Mouse (Mus musculus) embryonic facial prominence, embryonic 14.5 days (tissue): ENCODE measurements around the gene Megf9. TPM values are rescaled to one million over a fixed set of nuclear protein-coding genes. Genes with fewer than 3 reads are reported as not detected.

Source experiments
- ATAC-seq: fragments of 200-750 bp; cut with Nextera tagmentation; 2 replicates; pipeline ENCODE4 v1.8.0; 2017; ENCODE audit warnings: low read depth, moderate number of reproducible peaks, moderate TSS enrichment
- DNase-seq: peaks from one replicate; pipeline ENCODE4 v3.0.0-alpha.2; 2015; ENCODE audit warnings: low spot score
- H3K27ac ChIP-seq: fragments of 300-500 bp; sonication (generic); replicated peaks from 2 replicates; pipeline ENCODE4 v1.5.1; 2014; ENCODE audit warnings: low read depth, mild to moderate bottlenecking, low read length, moderate library complexity
- H3K27me3 ChIP-seq: fragments of 300-500 bp; sonication (generic); replicated peaks from 2 replicates; pipeline ENCODE4 v1.6.1; 2014; ENCODE audit warnings: low read length; ENCODE audit not compliant: control insufficient read depth, insufficient read depth
- H3K36me3 ChIP-seq: fragments of 300-500 bp; sonication (generic); 2 replicates; pipeline ENCODE4 v1.6.1; 2014; ENCODE audit warnings: low read length, mixed read lengths; ENCODE audit not compliant: control insufficient read depth, insufficient read depth
- H3K4me1 ChIP-seq: fragments of 300-500 bp; sonication (generic); 2 replicates; pipeline ENCODE4 v1.6.1; 2014; ENCODE audit warnings: antibody characterized with exemption, low read length; ENCODE audit not compliant: control insufficient read depth, insufficient read depth
- H3K4me2 ChIP-seq: fragments of 300-500 bp; sonication (generic); 2 replicates; pipeline ENCODE4 v1.6.1; 2014; ENCODE audit warnings: low read depth, mild to moderate bottlenecking, low read length, moderate library complexity, mixed read lengths
- H3K4me3 ChIP-seq: fragments of 300-500 bp; sonication (generic); 2 replicates; pipeline ENCODE4 v1.5.1; 2014; ENCODE audit warnings: low read depth, mild to moderate bottlenecking, low read length
- H3K9ac ChIP-seq: fragments of 300-500 bp; sonication (generic); 2 replicates; pipeline ENCODE4 v1.6.1; 2014; ENCODE audit warnings: low read depth, mild to moderate bottlenecking, low read length, moderate library complexity, mixed read lengths
- H3K9me3 ChIP-seq: fragments of 300-500 bp; sonication (generic); 2 replicates; pipeline ENCODE4 v1.6.1; 2016; ENCODE audit warnings: low read length; ENCODE audit not compliant: control insufficient read depth
- WGBS: fragments of 180-500 bp; shearing (Covaris S2); extraction: QIAGEN DNeasy Blood & Tissue Kit; methylation state at CpG from one replicate; pipeline ENCODE4 v1.1.7; 2014; 5-methylcytosine and 5-hydroxymethylcytosine counted together
- polyA plus RNA-seq: library from polyadenylated mRNA; unstranded; fragments of >200 nt; fragmentation: Nextera tagmentation; extraction: Ambion mirVana; gene quantifications from 2 replicates; pipeline ENCODE4 v1.2.1, GENCODE M21; 2014

The Megf9 gene
- polyA plus RNA-seq, 1 experiment from 2014 or later: 15.6 TPM

DNA sequence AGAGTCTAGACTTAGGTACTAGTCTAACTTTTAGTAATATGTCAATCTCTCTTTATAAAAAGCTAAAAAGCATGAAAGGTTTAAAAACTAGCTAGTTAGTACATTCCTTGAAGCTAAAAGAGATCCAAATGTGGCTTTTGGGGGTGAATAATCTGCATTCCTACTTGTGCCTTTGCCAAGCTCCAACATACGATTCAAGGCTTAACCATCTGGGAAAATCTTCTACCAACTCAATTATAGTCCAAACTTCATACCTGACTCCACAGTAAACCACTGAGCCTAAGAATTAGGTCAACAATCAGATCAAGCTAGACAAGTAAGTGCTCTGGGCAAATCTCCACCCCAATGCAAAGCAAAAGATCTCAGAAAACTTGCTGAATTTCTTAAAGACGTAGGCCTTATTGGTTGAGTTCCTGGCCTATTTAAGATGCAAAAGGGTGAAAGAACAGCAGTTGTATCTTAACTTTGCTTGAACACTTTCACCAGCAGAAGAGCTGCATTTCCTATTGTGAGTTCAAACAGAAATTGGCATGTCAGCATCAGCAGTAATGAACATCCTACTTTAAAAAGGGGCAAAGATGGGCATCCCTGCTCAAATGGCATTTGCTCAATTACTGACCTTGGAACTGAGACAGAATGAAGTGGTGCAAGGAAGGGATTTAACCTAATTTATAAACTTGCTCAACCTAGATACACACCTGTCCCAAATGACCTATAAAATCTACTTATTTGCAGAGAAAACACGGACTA is 1.6 kb downstream of the Megf9 start:
- DNase-seq: no peak
- H3K4me1 ChIP-seq: peaks cover 31% of the 10 kb centered on the region
- no peaks in the 10 kb centered on the region for H3K9me3 ChIP-seq
- no peaks in the 10 kb centered on the region for H3K36me3 ChIP-seq
- peak overlapping the region; percentile 97 for H3K4me2 ChIP-seq
- peak overlapping the region; percentile 89 for H3K9ac ChIP-seq
- H3K4me3 ChIP-seq: peak overlapping the region; percentile 88
- ATAC-seq: no peak
- H3K27me3 ChIP-seq: no peaks in the 10 kb centered on the region
- 31% methylated on average over 3 of the region's 3 CpGs for WGBS
- no peak overlapping the region for H3K27ac ChIP-seq

- H3K27me3 ChIP-seq: no peaks in the 10 kb centered on the region
- no peaks in the 10 kb centered on the region for H3K36me3 ChIP-seq
- H3K9me3 ChIP-seq: no peaks in the 10 kb centered on the region
- H3K4me2 ChIP-seq: peak overlapping the region; percentile 13; the same call in 1 of the 2 replicates
- no peak overlapping the region for H3K4me3 ChIP-seq
- H3K27ac ChIP-seq: no peak overlapping the region
- DNase-seq (no peak), ATAC-seq (no peak)
- 92% methylated on average over 1 of the region's 1 CpGs for WGBS
- H3K4me1 ChIP-seq: peaks cover 25% of the 10 kb centered on the region
- no peak overlapping the region for H3K9ac ChIP-seq
These were observed 3.8 kb downstream of the Megf9 start for GRCm38 (mm10) chr4:70531021-70531420.

DNA sequence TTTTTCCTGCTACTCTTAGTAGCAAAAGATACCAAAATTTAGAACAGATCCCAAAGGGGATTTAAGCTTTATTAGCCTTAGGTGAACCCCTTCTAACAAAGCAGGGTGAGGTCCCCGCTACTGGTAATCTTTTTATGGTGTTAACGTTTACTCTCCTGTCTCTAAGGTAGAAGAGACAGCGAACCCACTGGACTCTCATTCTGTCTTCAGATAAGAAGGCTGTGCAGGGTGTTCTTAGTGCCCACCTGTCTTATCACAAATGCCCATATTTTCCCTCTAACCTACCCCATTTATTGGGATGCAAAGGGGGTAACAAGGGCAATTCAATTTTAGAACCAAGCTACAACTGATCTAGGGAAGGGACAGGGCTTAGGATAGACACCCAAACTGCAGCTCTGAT is 6.2 kb downstream of the Megf9 start:
- no peak overlapping the region for H3K4me3 ChIP-seq
- H3K36me3 ChIP-seq: no peaks in the 10 kb centered on the region
- no peaks in the 10 kb centered on the region for H3K27me3 ChIP-seq
- 75% methylated on average over 3 of the region's 3 CpGs for WGBS
- DNase-seq (no peak), ATAC-seq (no peak)
- H3K27ac ChIP-seq: no peak overlapping the region
- no peak overlapping the region for H3K9ac ChIP-seq
- H3K4me1 ChIP-seq: peaks cover 17% of the 10 kb centered on the region
- no peaks in the 10 kb centered on the region for H3K9me3 ChIP-seq
- H3K4me2 ChIP-seq: no peak overlapping the region

GRCm38 (mm10) chr4:70523346-70523745 is 11.4 kb downstream of the Megf9 start:
- 57% methylated on average over 2 of the region's 2 CpGs for WGBS
- Histone ChIP-seq H3K27ac (no peak overlapping the region), H3K36me3 (no peaks in the 10 kb centered on the region), H3K27me3 (no peaks in the 10 kb centered on the region), H3K4me1 (no peaks in the 10 kb centered on the region; the same call in 1 of the 2 replicates), H3K4me2 (no peak overlapping the region), H3K9ac (no peak overlapping the region), H3K9me3 (no peaks in the 10 kb centered on the region), H3K4me3 (no peak overlapping the region)
- DNase-seq: no peak
- no peak for ATAC-seq

GRCm38 (mm10) chr4:70521506-70522292 is 13.1 kb downstream of the Megf9 start:
- H3K9me3 ChIP-seq: no peaks in the 10 kb centered on the region
- no peak overlapping the region for H3K9ac ChIP-seq
- H3K4me1 ChIP-seq: no peaks in the 10 kb centered on the region; the same call in 1 of the 2 replicates
- no peaks in the 10 kb centered on the region for H3K36me3 ChIP-seq
- no peak; the same call in 1 of the 2 replicates for ATAC-seq
- no peak overlapping the region for H3K4me2 ChIP-seq
- no peak for DNase-seq
- H3K4me3 ChIP-seq: no peak overlapping the region
- 80% methylated on average over 1 of the region's 1 CpGs for WGBS
- no peaks in the 10 kb centered on the region for H3K27me3 ChIP-seq
- H3K27ac ChIP-seq: no peak overlapping the region

DNA sequence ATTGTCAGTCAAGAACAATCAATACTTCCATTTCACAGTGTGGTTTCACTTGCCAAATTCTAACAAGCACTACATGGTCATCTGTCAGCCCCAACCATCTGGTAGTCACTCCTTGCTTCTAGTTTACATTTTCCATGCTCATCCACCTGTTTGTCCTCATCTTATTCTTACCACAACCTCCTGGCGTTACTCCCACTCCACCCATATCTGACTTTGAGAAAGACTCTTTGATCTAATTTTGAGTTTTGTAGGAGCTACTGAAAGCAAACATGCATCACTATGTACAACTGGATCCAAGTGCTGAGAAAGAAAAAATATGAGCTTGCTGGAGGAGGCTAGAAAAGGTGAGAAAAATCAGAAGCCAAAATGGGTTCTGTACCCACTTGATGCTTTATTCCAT is 17.1 kb downstream of the Megf9 start:
- ATAC-seq (no peak), DNase-seq (no peak)
- no peak overlapping the region for H3K4me2 ChIP-seq
- no peaks in the 10 kb centered on the region for H3K27me3 ChIP-seq
- 71% methylated on average over 1 of the region's 1 CpGs for WGBS
- H3K4me1 ChIP-seq: no peaks in the 10 kb centered on the region; the same call in 1 of the 2 replicates
- no peaks in the 10 kb centered on the region for H3K36me3 ChIP-seq
- no peak overlapping the region for H3K4me3 ChIP-seq
- no peak overlapping the region for H3K9ac ChIP-seq
- H3K27ac ChIP-seq: no peak overlapping the region
- H3K9me3 ChIP-seq: no peaks in the 10 kb centered on the region

DNA sequence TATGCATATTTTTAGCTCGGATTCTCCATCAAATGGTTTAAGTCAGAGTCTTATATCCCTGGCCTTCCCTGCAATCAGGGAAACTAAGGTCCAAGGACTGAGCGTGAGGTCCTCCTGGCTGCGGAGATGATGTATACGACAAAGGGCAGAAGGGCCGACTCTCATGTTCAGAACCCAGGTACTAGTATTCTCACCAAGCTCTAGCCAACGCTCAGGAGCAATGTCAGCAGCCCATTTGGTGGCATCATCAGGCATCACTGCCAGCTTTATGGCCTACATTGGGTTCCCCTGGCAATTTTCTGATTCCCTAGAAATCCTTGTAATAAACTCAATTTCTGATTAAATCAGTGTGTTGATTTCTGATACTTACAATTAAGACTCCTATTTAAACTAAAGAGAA is 18.5 kb downstream of the Megf9 start:
- ATAC-seq (no peak), DNase-seq (no peak)
- Histone ChIP-seq H3K27me3 (no peaks in the 10 kb centered on the region), H3K4me3 (no peak overlapping the region), H3K9me3 (no peaks in the 10 kb centered on the region), H3K4me2 (no peak overlapping the region), H3K27ac (no peak overlapping the region), H3K36me3 (no peaks in the 10 kb centered on the region), H3K9ac (no peak overlapping the region), H3K4me1 (no peaks in the 10 kb centered on the region; the same call in 1 of the 2 replicates)
- WGBS: 89% methylated on average over 6 of the region's 6 CpGs

DNA sequence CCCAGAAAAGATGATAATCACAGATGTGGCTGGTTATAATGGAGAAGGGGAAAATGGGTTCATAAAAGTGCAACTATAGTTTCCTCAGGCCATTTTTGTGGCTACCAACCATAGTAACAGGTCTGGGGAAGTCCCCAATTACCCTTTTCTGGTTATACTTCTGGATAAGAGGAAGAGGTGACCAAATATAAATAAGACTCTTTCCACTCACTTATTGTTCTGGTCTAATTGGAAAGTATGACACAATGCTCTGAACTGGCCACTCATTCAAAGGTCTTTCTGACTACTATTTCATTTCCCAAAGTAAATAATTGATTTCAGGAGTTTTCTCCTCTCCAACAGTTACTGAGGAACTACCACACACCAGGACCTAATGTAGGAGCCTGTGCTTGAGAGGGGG is 19.3 kb downstream of the Megf9 start:
- H3K4me1 ChIP-seq: no peaks in the 10 kb centered on the region
- H3K27me3 ChIP-seq: no peaks in the 10 kb centered on the region
- H3K9ac ChIP-seq: no peak overlapping the region
- H3K9me3 ChIP-seq: no peaks in the 10 kb centered on the region
- ATAC-seq: no peak
- no peak for DNase-seq
- H3K27ac ChIP-seq: no peak overlapping the region
- no peak overlapping the region for H3K4me3 ChIP-seq
- H3K4me2 ChIP-seq: no peak overlapping the region
- no peaks in the 10 kb centered on the region for H3K36me3 ChIP-seq
